In the genomic region with DNA sequence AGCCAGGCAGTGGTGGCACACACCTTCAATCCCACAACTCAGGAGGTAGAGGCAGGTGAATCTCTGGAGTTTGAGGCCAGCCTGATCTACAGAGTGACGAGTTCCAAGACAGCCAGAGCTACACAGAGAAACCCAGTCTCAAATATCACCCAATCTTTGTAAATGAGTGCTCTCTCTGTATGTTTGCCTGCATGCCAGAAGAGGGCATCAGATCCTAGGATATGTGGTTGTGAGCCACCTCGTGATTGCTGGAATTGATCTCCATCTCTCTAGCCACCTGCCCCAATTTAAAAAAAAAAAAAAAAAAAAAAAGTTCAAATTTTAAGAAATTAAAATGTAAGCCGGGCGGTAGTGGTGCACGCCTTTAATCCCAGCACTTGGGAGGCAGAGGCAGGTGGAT, we compare ENCODE assay signal across 20 mouse cellular contexts. TPM values are rescaled to one million over a fixed set of nuclear protein-coding genes. Genes with fewer than 3 reads are reported as not detected.
DNase-seq lines count a peak whose midpoint lies in the region; ATAC-seq and TF ChIP-seq lines count a peak whose summit lies in the region.
"Had no signal": no experiment of that assay in that cellular context is flagged by ENCODE, and none has a peak within 500 bp of the region (broad histone marks: within the 10 kb centered on the region; RNA-seq: fewer than 3 reads in every experiment).

No protein-coding gene starts in this region.

- DNase-seq in heart, postnatal 0 days (ENCODE audit: low spot score), result no peak
- DNase-seq in heart, postnatal 10 days, result no peak
- DNase-seq in liver, postnatal 0 days, result no peak
- no peak for DNase-seq in MEL (ENCODE audit: low read depth, low spot score)
- peak; percentile 44 for DNase-seq in brain, embryonic 14.5 days (ENCODE audit: low read depth)
- DNase-seq: cerebellum, adult 11 months; cerebellum, postnatal 36 days; gastrocnemius, postnatal 36 days; heart, postnatal 36 days; kidney, adult 9 months; thymus, postnatal 36 days had no signal

- H3K36me3 ChIP-seq in heart, postnatal 0 days (replicated peaks; ENCODE audit: control insufficient read depth, insufficient read depth, low read length), result peaks cover 85% of the 10 kb centered on the region
- H3K36me3 ChIP-seq in liver, postnatal 0 days (replicated peaks; ENCODE audit: insufficient read depth, low read length), result peaks cover 61% of the 10 kb centered on the region
- H3K36me3 ChIP-seq in liver, embryonic 12.5 days, result peaks cover 95% of the 10 kb centered on the region
- H3K36me3 ChIP-seq in MEL (ENCODE audit: control insufficient read depth in 1 of 2, insufficient read depth in 2 of 2, low read length in 2 of 2), result peaks cover 0 to 6% of the 10 kb centered on the region in 2 experiments; a peak in 2 of 4 replicates

- TF ChIP-seq RAD21 in MEL (IDR thresholded peaks at IDR 0.05; ENCODE audit: low read depth, low read length), result peak; percentile 1; the same call in 1 of the 2 replicates

- WGBS in heart, postnatal 0 days, result 82% methylated on average over 5 of the region's 5 CpGs
- 79% methylated on average over 5 of the region's 5 CpGs for WGBS in liver, postnatal 0 days (ENCODE audit: insufficient replicate concordance)
- WGBS in liver, embryonic 12.5 days (ENCODE audit: insufficient replicate concordance), result 80% methylated on average over 5 of the region's 5 CpGs

- TF ChIP-seq POLR2A in MEL (IDR thresholded peaks at IDR 0.05; ENCODE audit: control insufficient read depth in 1 of 2, insufficient read depth in 1 of 2, low read depth in 1 of 2, low read length in 2 of 2, poor library complexity in 1 of 2), result no peak
- TF ChIP-seq POLR2A in brain, embryonic 14.5 days (IDR thresholded peaks at IDR 0.05; ENCODE audit: borderline replicate concordance, extremely low read depth, insufficient read depth, insufficient read length, poor library complexity, severe bottlenecking), result no peak

- TF ChIP-seq EP300 in heart, postnatal 0 days (IDR thresholded peaks at IDR 0.05; ENCODE audit: low read depth), result no peak
- TF ChIP-seq EP300 in liver, postnatal 0 days (IDR thresholded peaks at IDR 0.05; ENCODE audit: low read depth), result no peak
- TF ChIP-seq EP300 in MEL (IDR thresholded peaks at IDR 0.05; ENCODE audit: low read depth in 1 of 2, low read length in 2 of 2), result no peak

- H3K9me3 ChIP-seq in heart, postnatal 0 days (replicated peaks; ENCODE audit: control insufficient read depth, low read length), result no peaks in the 10 kb centered on the region
- no peaks in the 10 kb centered on the region for H3K9me3 ChIP-seq in liver, postnatal 0 days (ENCODE audit: low read length)
- no peaks in the 10 kb centered on the region for H3K9me3 ChIP-seq in liver, embryonic 12.5 days (replicated peaks)
- no peaks in the 10 kb centered on the region for H3K9me3 ChIP-seq in MEL (replicated peaks; ENCODE audit: insufficient read depth, low read length)
- H3K9me3 ChIP-seq: embryonic facial prominence, embryonic 12.5 days; limb, embryonic 12.5 days; neural tube, embryonic 15.5 days had no signal

- H3K4me1 ChIP-seq in heart, postnatal 0 days (ENCODE audit: control insufficient read depth, insufficient read depth), result no peaks in the 10 kb centered on the region
- no peaks in the 10 kb centered on the region for H3K4me1 ChIP-seq in liver, postnatal 0 days (ENCODE audit: insufficient read depth)
- no peaks in the 10 kb centered on the region for H3K4me1 ChIP-seq in liver, embryonic 12.5 days
- no peaks in the 10 kb centered on the region for H3K4me1 ChIP-seq in MEL (ENCODE audit: control insufficient read depth in 1 of 2, insufficient read depth in 2 of 2, low read length in 2 of 2)
- H3K4me1 ChIP-seq: embryonic facial prominence, embryonic 12.5 days; limb, embryonic 12.5 days; neural tube, embryonic 15.5 days had no signal

- peak; percentile 29; the same call in 1 of the 2 replicates for TF ChIP-seq CTCF in heart, postnatal 0 days (IDR thresholded peaks at IDR 0.05; ENCODE audit: low read depth)
- TF ChIP-seq CTCF in liver, postnatal 0 days (IDR thresholded peaks at IDR 0.05; ENCODE audit: low read depth), result peak; percentile 34
- TF ChIP-seq CTCF in MEL (IDR thresholded peaks at IDR 0.05 in 2 of 3, conservative IDR thresholded peaks at IDR 0.05 in 1 of 3; ENCODE audit: control insufficient read depth in 1 of 3, insufficient read depth in 1 of 3, low read depth in 2 of 3, low read length in 3 of 3, poor library complexity in 1 of 3, severe bottlenecking in 1 of 3), result no peak; a peak in 1 of 6 replicates
- TF ChIP-seq CTCF in brain, embryonic 14.5 days (IDR thresholded peaks at IDR 0.05; ENCODE audit: borderline replicate concordance, extremely low read depth, insufficient read depth, insufficient read length), result peak; percentile 42; the same call in 1 of the 2 replicates

- no peak overlapping the region for H3K4me3 ChIP-seq in heart, postnatal 0 days (ENCODE audit: low read depth, low read length)
- H3K4me3 ChIP-seq in liver, postnatal 0 days (ENCODE audit: low read depth, low read length), result no peak overlapping the region
- H3K4me3 ChIP-seq in liver, embryonic 12.5 days, result no peak overlapping the region
- H3K4me3 ChIP-seq in MEL (ENCODE audit: control insufficient read depth in 1 of 2, insufficient read depth in 1 of 2, low read depth in 2 of 2, low read length in 2 of 2), result no peak overlapping the region
- H3K4me3 ChIP-seq: embryonic facial prominence, embryonic 12.5 days; limb, embryonic 12.5 days; neural tube, embryonic 15.5 days had no signal

- no peak for ATAC-seq in heart, postnatal 0 days (ENCODE audit: insufficient read depth, low read depth)
- no peak for ATAC-seq in liver, postnatal 0 days
- no peak for ATAC-seq in liver, embryonic 12.5 days
- ATAC-seq in activated CD4-positive, CD25-positive, alpha-beta regulatory T cell, adult 4 months, result no peak
- ATAC-seq: hindbrain, embryonic 16.5 days; Patski had no signal

- no peaks in the 10 kb centered on the region for H3K27me3 ChIP-seq in heart, postnatal 0 days (ENCODE audit: control insufficient read depth, insufficient read depth, low read length)
- no peaks in the 10 kb centered on the region for H3K27me3 ChIP-seq in liver, postnatal 0 days (ENCODE audit: insufficient read depth, low read length)
- H3K27me3 ChIP-seq in liver, embryonic 12.5 days (replicated peaks), result no peaks in the 10 kb centered on the region
- no peaks in the 10 kb centered on the region for H3K27me3 ChIP-seq in MEL (ENCODE audit: control insufficient read depth in 1 of 2, insufficient read depth in 2 of 2, low read length in 2 of 2)
- H3K27me3 ChIP-seq: embryonic facial prominence, embryonic 12.5 days; limb, embryonic 12.5 days; neural tube, embryonic 15.5 days; Patski had no signal

- intact Hi-C loops in heart, postnatal 10 days (cut with DNase I), result no loop called here

- no peaks in the 10 kb centered on the region for H3K79me2 ChIP-seq in MEL (ENCODE audit: control insufficient read depth, insufficient read depth, low read length, poor library complexity)

- H3K4me2 ChIP-seq in heart, postnatal 0 days (ENCODE audit: low read depth, low read length), result no peak overlapping the region
- H3K4me2 ChIP-seq in liver, postnatal 0 days (ENCODE audit: low read depth, low read length), result no peak overlapping the region
- no peak overlapping the region for H3K4me2 ChIP-seq in liver, embryonic 12.5 days
- H3K4me2 ChIP-seq: embryonic facial prominence, embryonic 12.5 days; heart, embryonic 11.5 days; limb, embryonic 12.5 days; neural tube, embryonic 15.5 days had no signal

- H3K27ac ChIP-seq in heart, postnatal 0 days (ENCODE audit: low read depth), result no peak overlapping the region
- H3K27ac ChIP-seq in liver, postnatal 0 days (ENCODE audit: low read depth), result no peak overlapping the region
- H3K27ac ChIP-seq in liver, embryonic 12.5 days, result no peak overlapping the region
- H3K27ac ChIP-seq in MEL (ENCODE audit: control insufficient read depth, low read depth, low read length), result no peak overlapping the region
- H3K27ac ChIP-seq: limb, embryonic 12.5 days; liver, embryonic 14.5 days; neural tube, embryonic 15.5 days had no signal

- no peak overlapping the region for H3K9ac ChIP-seq in heart, postnatal 0 days (replicated peaks; ENCODE audit: low read depth, low read length)
- no peak overlapping the region for H3K9ac ChIP-seq in liver, postnatal 0 days (replicated peaks)
- H3K9ac ChIP-seq in liver, embryonic 12.5 days, result no peak overlapping the region
- H3K9ac ChIP-seq in MEL (ENCODE audit: control insufficient read depth, low read depth, low read length, poor library complexity, severe bottlenecking), result no peak overlapping the region
- H3K9ac ChIP-seq: embryonic facial prominence, embryonic 12.5 days; limb, embryonic 12.5 days; liver, embryonic 14.5 days; neural tube, embryonic 15.5 days had no signal

TF ChIP-seq in MEL, 35 proteins besides CTCF, POLR2A, EP300 and RAD21 (continues in another document):
- TF ChIP-seq MYB (IDR thresholded peaks at IDR 0.05; ENCODE audit: low read depth, low read length) (no peak), CHD2 (IDR thresholded peaks at IDR 0.05; ENCODE audit: low read length) (no peak), MAFK (IDR thresholded peaks at IDR 0.05; ENCODE audit: borderline replicate concordance, low read depth, low read length) (no peak), E2F4 (IDR thresholded peaks at IDR 0.05; ENCODE audit: borderline replicate concordance, low read depth, low read length) (no peak), TCF12 (IDR thresholded peaks at IDR 0.05; ENCODE audit: low read depth, low read length) (no peak), MXI1 (IDR thresholded peaks at IDR 0.05; ENCODE audit: low read depth, low read length) (no peak), KAT2A (conservative IDR thresholded peaks at IDR 0.05; ENCODE audit: low read depth, low read length) (no peak), ZNF384 (IDR thresholded peaks at IDR 0.05; ENCODE audit: low read depth, low read length) (no peak), UBTF (IDR thresholded peaks at IDR 0.05; ENCODE audit: borderline replicate concordance, insufficient read depth, low read depth, low read length) (no peak), USF1 (IDR thresholded peaks at IDR 0.05; ENCODE audit: low read depth, low read length) (no peak), GABPA (IDR thresholded peaks at IDR 0.05; ENCODE audit: low read depth, low read length) (no peak)

RNA-seq across cellular contexts. Expression of a gene that starts 41.5 kb away (rescaled TPM):
- total RNA-seq in heart, postnatal 0 days (2014; rRNA removed; ENCODE audit: low replicate concordance), result 62.9 and 63.3 TPM in 2 replicates
- 44.2 and 45.0 TPM in 2 replicates for polyA plus RNA-seq in heart, postnatal 0 days (2015; fragmentation: Nextera tagmentation; extraction: Ambion mirVana)
- total RNA-seq in heart, postnatal 10 days (2021), result 100 to 1,000 TPM; 146 to 164 TPM
- 6.9 and 8.9 TPM in 2 replicates for polyA plus RNA-seq in liver, postnatal 0 days (2015; fragmentation: Nextera tagmentation; extraction: Ambion mirVana)
- polyA plus RNA-seq in liver, embryonic 12.5 days (2016; fragmentation: Nextera tagmentation; extraction: Ambion mirVana), result 9.1 and 9.2 TPM in 2 replicates
- 8.8 and 9.1 TPM in 2 replicates for total RNA-seq in MEL (2012; rRNA removed)
- polyA plus RNA-seq in MEL (2012; ENCODE audit: insufficient read depth in 1 of 2, insufficient read length in 2 of 2, low read depth in 1 of 2, low replicate concordance in 2 of 2, missing spikeins in 1 of 2), result 10 to 100 TPM; 16.3 to 20.2 TPM
- polyA plus RNA-seq in brain, embryonic 14.5 days (2012; rRNA removed), result 189 and 232 TPM in 2 replicates
- polyA plus RNA-seq in activated CD4-positive, CD25-positive, alpha-beta regulatory T cell, adult 4 months (2017; shearing (Covaris generic)), result 10 to 100 TPM; 11.0 to 15.4 TPM

Comparison
In these comparisons a context has a peak if more than half of its experiments do, and no peak if none do; other contexts are left out.
1. CTCF ChIP-seq: peak in heart, postnatal 0 days (single experiment), liver, postnatal 0 days (single experiment) and brain, embryonic 14.5 days (single experiment); none in MEL (0 of 3).